Mouse (Mus musculus) limb, embryonic 14.5 days (tissue): ENCODE data around the gene Magi1. TPM values are rescaled to one million over a fixed set of nuclear protein-coding genes. Genes with fewer than 3 reads are reported as not detected.

Experiments
- ATAC-seq: fragments of 200-750 bp; cut with Nextera tagmentation; 2 replicates; pipeline ENCODE4 v1.8.0; 2017; ENCODE audit warnings: low read depth, moderate number of reproducible peaks, moderate TSS enrichment; ENCODE audit not compliant: low FRiP score
- DNase-seq: peaks from one replicate; pipeline ENCODE4 v3.0.0-alpha.2; 2015; ENCODE audit warnings: low spot score
- H3K27ac ChIP-seq: fragments of 300-500 bp; sonication (generic); replicated peaks from 2 replicates; pipeline ENCODE4 v1.5.1; 2014; ENCODE audit warnings: low read depth, mild to moderate bottlenecking, low read length, moderate library complexity, mixed read lengths
- H3K27me3 ChIP-seq: fragments of 300-500 bp; sonication (generic); 2 replicates; pipeline ENCODE4 v1.6.1; 2014; ENCODE audit warnings: low read length, mixed read lengths; ENCODE audit not compliant: control insufficient read depth, insufficient read depth
- H3K36me3 ChIP-seq: fragments of 300-500 bp; sonication (generic); 2 replicates; pipeline ENCODE4 v1.6.1; 2014; ENCODE audit warnings: mild to moderate bottlenecking, low read length, moderate library complexity, mixed read lengths; ENCODE audit not compliant: control insufficient read depth, insufficient read depth
- H3K4me1 ChIP-seq: fragments of 300-500 bp; sonication (generic); 2 replicates; pipeline ENCODE4 v1.6.1; 2014; ENCODE audit warnings: antibody characterized with exemption, low read length, mixed read lengths; ENCODE audit not compliant: control insufficient read depth, insufficient read depth
- H3K4me2 ChIP-seq: fragments of 300-500 bp; sonication (generic); replicated peaks from 2 replicates; pipeline ENCODE4 v1.6.1; 2014; ENCODE audit warnings: low read depth, mild to moderate bottlenecking, low read length, moderate library complexity; ENCODE audit not compliant: severe bottlenecking
- H3K4me3 ChIP-seq: fragments of 300-500 bp; sonication (generic); replicated peaks from 2 replicates; pipeline ENCODE4 v1.5.1; 2014; ENCODE audit warnings: low read length
- H3K9ac ChIP-seq: fragments of 300-500 bp; sonication (generic); 2 replicates; pipeline ENCODE4 v1.6.1; 2014; ENCODE audit warnings: mild to moderate bottlenecking, low read depth, low read length, moderate library complexity; ENCODE audit not compliant: severe bottlenecking
- H3K9me3 ChIP-seq: fragments of 300-500 bp; sonication (generic); 2 replicates; pipeline ENCODE4 v1.6.1; 2016; ENCODE audit warnings: low read length; ENCODE audit not compliant: control insufficient read depth
- POLR2A ChIP-seq: fragments of 200-500 bp; IDR thresholded peaks from 2 replicates; pipeline ENCODE4 v1.8.0; 2012; ENCODE audit warnings: inconsistent platforms, mild to moderate bottlenecking, moderate library complexity, borderline replicate concordance; ENCODE audit not compliant: insufficient read depth, insufficient read length; ENCODE audit errors: extremely low read depth
- WGBS: fragments of 180-500 bp; shearing (Covaris S2); extraction: QIAGEN DNeasy Blood & Tissue Kit; methylation state at CpG from one replicate; pipeline ENCODE4 v1.1.7; 2014; 5-methylcytosine and 5-hydroxymethylcytosine counted together
- polyA plus RNA-seq, 2 experiments: library from polyadenylated mRNA; depleted of rRNA in 1 of 2; stranded (reverse) in 1 of 2; unstranded in 1 of 2; fragments of >200 nt; fragmentation: Nextera tagmentation in 1 of 2; extraction: Ambion mirVana in 1 of 2; gene quantifications; 2 replicates each; pipeline versions ENCODE4 v1.2.1 to v1.2.3; 2012 to 2014

Gene Magi1
- polyA plus RNA-seq, 2 experiments: 9.7 to 15.0 TPM

GRCm38 (mm10) chr6:94203642-94204145, 80.0 kb downstream of the Magi1 start:
- 37% methylated on average over 5 of the region's 5 CpGs for WGBS
- ATAC-seq: no peak
- no peak for TF ChIP-seq POLR2A
- H3K9ac ChIP-seq: no peak overlapping the region
- H3K4me1 ChIP-seq: peaks cover 21% of the 10 kb centered on the region
- H3K4me2 ChIP-seq: no peak overlapping the region
- DNase-seq: no peak
- H3K27me3 ChIP-seq: no peaks in the 10 kb centered on the region
- H3K4me3 ChIP-seq: no peak overlapping the region
- no peak overlapping the region; the same call in 1 of the 2 replicates for H3K27ac ChIP-seq
- H3K9me3 ChIP-seq: no peaks in the 10 kb centered on the region
- no peaks in the 10 kb centered on the region for H3K36me3 ChIP-seq

DNA sequence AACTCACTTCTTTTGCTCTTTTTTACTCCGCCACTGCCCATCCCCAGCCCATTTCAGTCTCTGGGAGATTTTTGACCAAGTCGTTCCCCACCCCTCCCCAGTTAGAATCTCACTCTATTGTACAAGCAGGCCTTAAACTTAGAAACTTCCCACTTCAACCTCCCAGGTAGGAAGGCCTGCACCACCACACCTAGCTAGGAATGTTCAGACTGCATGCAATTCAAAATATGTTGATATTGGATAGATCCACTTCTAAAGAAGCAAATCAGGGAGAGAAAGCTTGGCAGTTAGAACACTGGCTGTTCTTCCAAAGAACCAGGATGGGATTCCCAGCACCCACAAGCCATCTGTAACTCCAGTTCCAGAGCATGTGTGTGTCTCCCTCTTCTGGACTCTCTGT, 81.8 kb downstream of the Magi1 start:
- H3K27ac ChIP-seq: no peak overlapping the region
- ATAC-seq: no peak
- no peak for TF ChIP-seq POLR2A
- H3K4me2 ChIP-seq: no peak overlapping the region
- WGBS: 89% methylated on average over 2 of the region's 2 CpGs
- DNase-seq: no peak
- H3K36me3 ChIP-seq: no peaks in the 10 kb centered on the region
- no peak overlapping the region for H3K4me3 ChIP-seq
- H3K9me3 ChIP-seq: no peaks in the 10 kb centered on the region
- no peak overlapping the region for H3K9ac ChIP-seq
- H3K27me3 ChIP-seq: no peaks in the 10 kb centered on the region
- H3K4me1 ChIP-seq: peaks cover 21% of the 10 kb centered on the region

GRCm38 (mm10) chr6:94200910-94201309, 82.8 kb downstream of the Magi1 start:
- Histone ChIP-seq H3K4me3 (no peak overlapping the region), H3K36me3 (no peaks in the 10 kb centered on the region), H3K4me2 (no peak overlapping the region), H3K9me3 (no peaks in the 10 kb centered on the region), H3K4me1 (peaks cover 21% of the 10 kb centered on the region), H3K27ac (no peak overlapping the region), H3K27me3 (no peaks in the 10 kb centered on the region), H3K9ac (no peak overlapping the region)
- DNase-seq (no peak), ATAC-seq (no peak)
- WGBS: 61% methylated on average over 3 of the region's 3 CpGs
- no peak for TF ChIP-seq POLR2A

DNA sequence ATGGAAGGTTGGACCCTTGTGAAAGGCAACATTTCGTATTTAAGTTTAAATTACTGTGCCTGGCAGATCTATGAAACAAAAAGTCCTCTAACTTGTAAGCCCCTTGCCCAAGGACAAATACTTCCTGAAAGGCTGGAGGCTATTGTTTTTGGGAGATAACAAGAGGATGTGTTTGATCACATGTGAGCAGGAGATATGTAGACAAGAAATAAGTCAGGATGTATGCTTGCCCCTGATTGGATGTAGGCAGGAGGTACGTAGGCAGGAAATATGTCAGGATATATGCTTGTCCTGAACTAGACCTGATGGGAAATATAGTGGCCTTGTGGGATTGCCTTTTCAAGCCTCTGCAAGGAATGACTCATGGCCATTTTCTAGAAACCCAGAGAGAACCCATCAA, 84.0 kb downstream of the Magi1 start:
- WGBS: 89% methylated on average over 2 of the region's 2 CpGs
- no peaks in the 10 kb centered on the region for H3K27me3 ChIP-seq
- peaks cover 26% of the 10 kb centered on the region for H3K4me1 ChIP-seq
- ATAC-seq (no peak), DNase-seq (no peak)
- no peak for TF ChIP-seq POLR2A
- no peaks in the 10 kb centered on the region for H3K36me3 ChIP-seq
- no peaks in the 10 kb centered on the region for H3K9me3 ChIP-seq
- H3K27ac ChIP-seq: no peak overlapping the region
- H3K4me3 ChIP-seq: no peak overlapping the region
- H3K9ac ChIP-seq: no peak overlapping the region
- H3K4me2 ChIP-seq: no peak overlapping the region

- Histone ChIP-seq H3K27me3 (no peaks in the 10 kb centered on the region), H3K27ac (no peak overlapping the region), H3K4me2 (no peak overlapping the region), H3K4me3 (no peak overlapping the region), H3K9me3 (no peaks in the 10 kb centered on the region), H3K36me3 (no peaks in the 10 kb centered on the region), H3K9ac (no peak overlapping the region), H3K4me1 (peaks cover 9% of the 10 kb centered on the region)
- ATAC-seq (no peak), DNase-seq (no peak)
- TF ChIP-seq POLR2A: no peak
- WGBS: 63% methylated on average over 1 of the region's 1 CpGs
Measured at GRCm38 (mm10) chr6:94197831-94198230, 85.9 kb downstream of the Magi1 start.
